Mouse (Mus musculus) heart, embryonic 11.5 days (tissue): Measurements from ENCODE around the gene Dock4. TPM values are rescaled to one million over a fixed set of nuclear protein-coding genes. Genes with fewer than 3 reads are reported as not detected.

Experiments
- ATAC-seq: fragments of 200-750 bp; cut with Nextera tagmentation; replicated peaks from 2 replicates; pipeline ENCODE4 v1.8.0; 2017; ENCODE audit warnings: moderate library complexity; ENCODE audit not compliant: insufficient number of reproducible peaks, low FRiP score, low TSS enrichment
- H3K27ac ChIP-seq: fragments of 300-500 bp; sonication (generic); 2 replicates; pipeline ENCODE4 v1.5.1; 2014; ENCODE audit warnings: mild to moderate bottlenecking, low read depth, low read length
- H3K27me3 ChIP-seq: fragments of 300-500 bp; sonication (generic); 2 replicates; pipeline ENCODE4 v1.6.1; 2014; ENCODE audit warnings: mild to moderate bottlenecking, low read length, mixed read lengths; ENCODE audit not compliant: control insufficient read depth, insufficient read depth
- H3K36me3 ChIP-seq: fragments of 300-500 bp; sonication (generic); 2 replicates; pipeline ENCODE4 v1.6.1; 2014; ENCODE audit warnings: mild to moderate bottlenecking, low read length, moderate library complexity, mixed read lengths; ENCODE audit not compliant: control insufficient read depth, insufficient read depth
- H3K4me1 ChIP-seq: fragments of 300-500 bp; sonication (generic); 2 replicates; pipeline ENCODE4 v1.6.1; 2014; ENCODE audit warnings: low read length; ENCODE audit not compliant: control insufficient read depth, insufficient read depth
- H3K4me2 ChIP-seq: fragments of 300-500 bp; sonication (generic); 2 replicates; pipeline ENCODE4 v1.6.1; 2014; ENCODE audit warnings: mild to moderate bottlenecking, moderate library complexity
- H3K4me3 ChIP-seq: fragments of 300-500 bp; sonication (generic); 2 replicates; pipeline ENCODE4 v1.5.1; 2014; ENCODE audit warnings: low read depth, low read length
- H3K9ac ChIP-seq: fragments of 300-500 bp; sonication (generic); 2 replicates; pipeline ENCODE4 v1.6.1; 2014; ENCODE audit warnings: mild to moderate bottlenecking, low read depth, low read length, moderate library complexity
- H3K9me3 ChIP-seq: fragments of 300-500 bp; sonication (generic); replicated peaks from 2 replicates; pipeline ENCODE4 v1.6.1; 2016; ENCODE audit warnings: low read length; ENCODE audit not compliant: control insufficient read depth
- WGBS: fragments of 180-500 bp; shearing (Covaris S2); extraction: QIAGEN DNeasy Blood & Tissue Kit; methylation state at CpG from one replicate; pipeline ENCODE4 v1.1.7; 2014; ENCODE audit not compliant: insufficient replicate concordance; 5-methylcytosine and 5-hydroxymethylcytosine counted together
- polyA plus RNA-seq: library from polyadenylated mRNA; unstranded; fragments of >200 nt; fragmentation: Nextera tagmentation; extraction: Ambion mirVana; gene quantifications from 2 replicates; pipeline ENCODE4 v1.2.1, GENCODE M21; 2014

The Dock4 gene
- polyA plus RNA-seq, 1 experiment from 2014 or later = 8.1 TPM

- Histone ChIP-seq H3K4me3 (no peak overlapping the region), H3K4me2 (no peak overlapping the region), H3K9ac (no peak overlapping the region), H3K9me3 (no peaks in the 10 kb centered on the region), H3K4me1 (no peaks in the 10 kb centered on the region), H3K27ac (no peak overlapping the region), H3K27me3 (no peaks in the 10 kb centered on the region), H3K36me3 (no peaks in the 10 kb centered on the region)
- ATAC-seq = no peak
- 50% methylated on average over 2 of the region's 2 CpGs for WGBS
Observed at GRCm38 (mm10) chr12:40580351-40580750, 134.6 kb downstream of the Dock4 start.

GRCm38 (mm10) chr12:40581037-40581436 lies 135.3 kb downstream of the Dock4 start:
- no peak for ATAC-seq
- H3K9ac ChIP-seq = no peak overlapping the region
- WGBS = 69% methylated on average over 3 of the region's 3 CpGs

GRCm38 (mm10) chr12:40582059-40582458 lies 136.3 kb downstream of the Dock4 start:
- H3K36me3 ChIP-seq = no peaks in the 10 kb centered on the region
- no peak for ATAC-seq
- 85% methylated on average over 5 of the region's 5 CpGs for WGBS
- H3K27ac ChIP-seq = no peak overlapping the region
- H3K4me3 ChIP-seq = no peak overlapping the region
- no peaks in the 10 kb centered on the region for H3K9me3 ChIP-seq
- no peaks in the 10 kb centered on the region for H3K4me1 ChIP-seq
- no peak overlapping the region for H3K9ac ChIP-seq
- H3K4me2 ChIP-seq = no peak overlapping the region
- no peaks in the 10 kb centered on the region for H3K27me3 ChIP-seq

More at GRCm38 (mm10) chr12:40581037-40581436, 135.3 kb downstream of the Dock4 start:
- Histone ChIP-seq H3K27me3 (no peaks in the 10 kb centered on the region), H3K9me3 (no peaks in the 10 kb centered on the region), H3K4me3 (no peak overlapping the region), H3K4me1 (no peaks in the 10 kb centered on the region), H3K27ac (no peak overlapping the region), H3K4me2 (no peak overlapping the region), H3K36me3 (no peaks in the 10 kb centered on the region)

GRCm38 (mm10) chr12:40584526-40585289 lies 139.0 kb downstream of the Dock4 start:
- Histone ChIP-seq H3K4me1 (no peaks in the 10 kb centered on the region), H3K27me3 (no peaks in the 10 kb centered on the region), H3K9me3 (no peaks in the 10 kb centered on the region), H3K27ac (no peak overlapping the region), H3K4me3 (no peak overlapping the region), H3K36me3 (no peaks in the 10 kb centered on the region), H3K9ac (no peak overlapping the region), H3K4me2 (no peak overlapping the region)
- WGBS = 74% methylated on average over 7 of the region's 7 CpGs
- no peak for ATAC-seq

GRCm38 (mm10) chr12:40585456-40586141 lies 139.8 kb downstream of the Dock4 start:
- 81% methylated on average over 4 of the region's 4 CpGs for WGBS
- no peaks in the 10 kb centered on the region for H3K27me3 ChIP-seq

GRCm38 (mm10) chr12:40594161-40594560 lies 148.4 kb downstream of the Dock4 start:
- 52% methylated on average over 4 of the region's 4 CpGs for WGBS
- no peaks in the 10 kb centered on the region for H3K27me3 ChIP-seq
- H3K4me3 ChIP-seq = no peak overlapping the region
- H3K9me3 ChIP-seq = no peaks in the 10 kb centered on the region
- ATAC-seq = no peak
- H3K36me3 ChIP-seq = no peaks in the 10 kb centered on the region
- H3K9ac ChIP-seq = no peak overlapping the region
- no peak overlapping the region for H3K4me2 ChIP-seq
- no peak overlapping the region for H3K27ac ChIP-seq
- peaks cover 3% of the 10 kb centered on the region; the same call in 1 of the 2 replicates for H3K4me1 ChIP-seq

More at GRCm38 (mm10) chr12:40585456-40586141, 139.8 kb downstream of the Dock4 start:
- H3K27ac ChIP-seq = no peak overlapping the region
- ATAC-seq = no peak
- no peaks in the 10 kb centered on the region for H3K9me3 ChIP-seq
- no peak overlapping the region for H3K4me2 ChIP-seq
- no peaks in the 10 kb centered on the region for H3K36me3 ChIP-seq
- H3K4me1 ChIP-seq = no peaks in the 10 kb centered on the region
- no peak overlapping the region for H3K9ac ChIP-seq
- no peak overlapping the region for H3K4me3 ChIP-seq

- Histone ChIP-seq H3K27ac (no peak overlapping the region), H3K4me3 (no peak overlapping the region), H3K9me3 (no peaks in the 10 kb centered on the region), H3K4me1 (peaks cover 3% of the 10 kb centered on the region; the same call in 1 of the 2 replicates), H3K36me3 (no peaks in the 10 kb centered on the region), H3K4me2 (no peak overlapping the region), H3K9ac (no peak overlapping the region), H3K27me3 (no peaks in the 10 kb centered on the region)
- ATAC-seq = no peak
- WGBS = 78% methylated on average over 6 of the region's 6 CpGs
Observed at GRCm38 (mm10) chr12:40595440-40595839, 149.7 kb downstream of the Dock4 start.

GRCm38 (mm10) chr12:40596020-40596419 lies 150.3 kb downstream of the Dock4 start:
- Histone ChIP-seq H3K27me3 (no peaks in the 10 kb centered on the region), H3K9ac (no peak overlapping the region), H3K9me3 (no peaks in the 10 kb centered on the region), H3K27ac (no peak overlapping the region), H3K4me1 (peaks cover 3% of the 10 kb centered on the region; the same call in 1 of the 2 replicates), H3K4me2 (no peak overlapping the region), H3K36me3 (no peaks in the 10 kb centered on the region), H3K4me3 (no peak overlapping the region)
- WGBS = 58% methylated on average over 7 of the region's 7 CpGs
- no peak for ATAC-seq
